Mouse (Mus musculus) lung, embryonic 16.5 days (tissue): ENCODE data around the gene Top3a. TPM values are rescaled to one million over a fixed set of nuclear protein-coding genes. Genes with fewer than 3 reads are reported as not detected.

Experiments used
- ATAC-seq: fragments of 200-750 bp; cut with Nextera tagmentation; 2 replicates; pipeline ENCODE4 v1.8.0; 2017; ENCODE audit warnings: low read depth, mild to moderate bottlenecking, moderate library complexity
- H3K27ac ChIP-seq: fragments of 300-500 bp; sonication (generic); 2 replicates; pipeline ENCODE4 v1.5.1; 2014; ENCODE audit warnings: mild to moderate bottlenecking, control low read depth, low read length
- H3K27me3 ChIP-seq: fragments of 300-500 bp; sonication (generic); 2 replicates; pipeline ENCODE4 v1.6.1; 2014; ENCODE audit warnings: low read depth, low read length, mixed read lengths; ENCODE audit not compliant: control insufficient read depth, insufficient read depth
- H3K36me3 ChIP-seq: fragments of 300-500 bp; sonication (generic); 2 replicates; pipeline ENCODE4 v1.6.1; 2014; ENCODE audit warnings: low read length; ENCODE audit not compliant: control insufficient read depth, insufficient read depth
- H3K4me1 ChIP-seq: fragments of 300-500 bp; sonication (generic); replicated peaks from 2 replicates; pipeline ENCODE4 v1.6.1; 2014; ENCODE audit warnings: low read length, mixed read lengths; ENCODE audit not compliant: control insufficient read depth, insufficient read depth
- H3K4me2 ChIP-seq: fragments of 300-500 bp; sonication (generic); 2 replicates; pipeline ENCODE4 v1.6.1; 2014; ENCODE audit warnings: low read depth, low read length, control low read depth
- H3K4me3 ChIP-seq: fragments of 300-500 bp; sonication (generic); 2 replicates; pipeline ENCODE4 v1.5.1; 2014; ENCODE audit warnings: mild to moderate bottlenecking, low read length, control low read depth
- H3K9ac ChIP-seq: fragments of 300-500 bp; sonication (generic); 2 replicates; pipeline ENCODE4 v1.6.1; 2014; ENCODE audit warnings: low read length, control low read depth
- H3K9me3 ChIP-seq: fragments of 300-500 bp; sonication (generic); 2 replicates; pipeline ENCODE4 v1.6.1; 2016; ENCODE audit warnings: low read length; ENCODE audit not compliant: control insufficient read depth
- WGBS: fragments of 180-500 bp; shearing (Covaris S2); extraction: QIAGEN DNeasy Blood & Tissue Kit; methylation state at CpG from one replicate; pipeline ENCODE4 v1.1.7; 2014; 5-methylcytosine and 5-hydroxymethylcytosine counted together
- polyA plus RNA-seq: library from polyadenylated mRNA; unstranded; fragments of >200 nt; fragmentation: Nextera tagmentation; extraction: Ambion mirVana; gene quantifications from 2 replicates; pipeline ENCODE4 v1.2.1, GENCODE M21; 2015

Top3a gene
- polyA plus RNA-seq, 1 experiment from 2014 or later, result 17.3 TPM

GRCm38 (mm10) chr11:60728260-60728761, 48.9 kb downstream of the Top3a start, which contains the start of gene Mief2:
Gene Mief2 (plus strand): TSS chr11:60728398.
- Histone ChIP-seq H3K4me3 (peak within 1 kb of the TSS; percentile 90), H3K36me3 (peaks cover 11% of the 10 kb centered on the region), H3K27me3 (no peaks in the 10 kb centered on the region), H3K4me1 (peaks cover 26% of the 10 kb centered on the region), H3K9ac (peak within 1 kb of the TSS; percentile 90), H3K4me2 (peak within 1 kb of the TSS; percentile 81), H3K27ac (peak within 1 kb of the TSS; percentile 84), H3K9me3 (no peaks in the 10 kb centered on the region)
- peak; percentile 93 for ATAC-seq
- WGBS, result under 1% methylated on average over 44 of the region's 44 CpGs

DNA sequence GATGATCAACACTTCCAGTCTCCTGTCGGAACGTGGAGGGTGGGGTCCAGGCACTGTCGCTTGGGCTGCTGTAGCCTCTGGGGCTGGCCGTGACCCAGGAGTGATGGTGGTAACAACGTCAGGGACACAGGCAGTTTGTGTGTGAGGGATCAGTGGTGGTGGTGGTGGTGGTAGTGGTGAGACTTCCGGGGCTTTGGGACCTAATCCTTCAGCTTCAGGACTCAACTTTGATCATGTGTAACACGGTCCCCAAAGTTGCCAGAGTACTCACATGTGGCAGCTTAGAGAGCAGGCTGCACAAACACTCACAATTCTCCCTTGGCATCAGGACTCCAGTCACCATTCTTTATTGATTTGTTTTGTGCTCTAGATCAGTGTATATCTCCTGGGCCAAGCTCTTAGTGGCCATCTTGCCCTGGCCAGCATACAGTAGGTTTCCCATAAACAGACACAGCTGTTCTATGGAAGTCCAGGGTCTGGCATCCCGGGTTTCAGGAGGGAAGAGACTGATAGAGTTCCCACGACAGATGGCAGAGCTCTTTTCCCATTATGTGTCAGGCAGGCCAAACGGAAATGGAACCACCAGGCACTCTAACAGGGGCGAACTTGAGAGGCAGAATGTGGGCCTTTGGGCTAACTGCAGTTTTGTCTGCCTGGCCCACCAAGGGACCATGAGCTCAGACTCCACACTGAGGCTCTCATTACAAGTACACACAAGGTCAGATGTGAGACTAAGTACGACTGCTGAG, 49.6 kb downstream of the Top3a start:
- ATAC-seq, result peak; percentile 0; the same call in 1 of the 2 replicates
- Histone ChIP-seq H3K36me3 (peaks cover 16% of the 10 kb centered on the region), H3K9me3 (no peaks in the 10 kb centered on the region), H3K27ac (peak overlapping the region; percentile 78), H3K4me1 (peaks cover 26% of the 10 kb centered on the region), H3K4me2 (peak overlapping the region; percentile 81), H3K27me3 (no peaks in the 10 kb centered on the region), H3K9ac (peak overlapping the region; percentile 90), H3K4me3 (peak overlapping the region; percentile 90)
- WGBS, result 4% methylated on average over 12 of the region's 12 CpGs

- H3K4me1 ChIP-seq, result peaks cover 26% of the 10 kb centered on the region
- H3K36me3 ChIP-seq, result peaks cover 22% of the 10 kb centered on the region
- under 1% methylated on average over 57 of the region's 71 CpGs for WGBS
Observed at GRCm38 (mm10) chr11:60726601-60727391, 50.4 kb downstream of the Top3a start, which contains the start of gene Flii. Gene Flii (minus strand): TSS chr11:60727263.

DNA sequence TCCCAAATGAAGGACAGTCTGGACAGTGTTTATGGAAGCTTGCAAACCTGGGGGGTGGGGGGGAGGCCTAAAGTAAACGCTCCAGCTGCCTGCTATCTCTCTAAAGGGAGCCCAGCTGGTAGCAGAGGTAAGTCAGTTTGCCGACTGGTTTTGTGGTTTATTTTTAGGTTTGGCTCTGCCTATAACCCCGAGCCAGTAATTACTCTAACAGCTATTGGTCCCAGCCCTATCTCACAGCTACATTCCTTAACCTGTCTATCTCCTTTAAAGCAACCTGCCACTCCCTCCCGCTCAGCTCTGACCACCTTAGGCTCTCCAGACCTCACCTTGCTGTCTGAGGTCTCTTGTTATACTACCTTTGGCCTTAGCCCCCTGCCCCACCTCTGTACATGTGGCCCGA, 57.9 kb downstream of the Top3a start:
- no peak overlapping the region for H3K9ac ChIP-seq
- no peaks in the 10 kb centered on the region for H3K4me1 ChIP-seq
- no peak overlapping the region for H3K4me2 ChIP-seq
- H3K36me3 ChIP-seq, result peaks cover 81% of the 10 kb centered on the region
- H3K27me3 ChIP-seq, result no peaks in the 10 kb centered on the region
- H3K9me3 ChIP-seq, result no peaks in the 10 kb centered on the region
- no peak for ATAC-seq
- no peak overlapping the region for H3K4me3 ChIP-seq
- no peak overlapping the region for H3K27ac ChIP-seq
- WGBS, result 63% methylated on average over 5 of the region's 5 CpGs

More at GRCm38 (mm10) chr11:60726601-60727391, 50.4 kb downstream of the Top3a start, which contains the start of gene Flii:
- Histone ChIP-seq H3K9me3 (no peaks in the 10 kb centered on the region), H3K9ac (peak within 1 kb of the TSS; percentile 90), H3K27me3 (no peaks in the 10 kb centered on the region), H3K27ac (peak within 1 kb of the TSS; percentile 78), H3K4me2 (peak within 1 kb of the TSS; percentile 81), H3K4me3 (peak within 1 kb of the TSS; percentile 90)
- ATAC-seq, result peak; percentile 85

- no peaks in the 10 kb centered on the region for H3K9me3 ChIP-seq
- peaks cover 78% of the 10 kb centered on the region for H3K36me3 ChIP-seq
- no peaks in the 10 kb centered on the region for H3K4me1 ChIP-seq
- 77% methylated on average over 5 of the region's 5 CpGs for WGBS
- H3K27ac ChIP-seq, result no peak overlapping the region
- no peak overlapping the region for H3K4me2 ChIP-seq
- H3K9ac ChIP-seq, result no peak overlapping the region
- no peak for ATAC-seq
- H3K27me3 ChIP-seq, result no peaks in the 10 kb centered on the region
- H3K4me3 ChIP-seq, result no peak overlapping the region
Observed at GRCm38 (mm10) chr11:60715833-60716232, 61.3 kb downstream of the Top3a start.

DNA sequence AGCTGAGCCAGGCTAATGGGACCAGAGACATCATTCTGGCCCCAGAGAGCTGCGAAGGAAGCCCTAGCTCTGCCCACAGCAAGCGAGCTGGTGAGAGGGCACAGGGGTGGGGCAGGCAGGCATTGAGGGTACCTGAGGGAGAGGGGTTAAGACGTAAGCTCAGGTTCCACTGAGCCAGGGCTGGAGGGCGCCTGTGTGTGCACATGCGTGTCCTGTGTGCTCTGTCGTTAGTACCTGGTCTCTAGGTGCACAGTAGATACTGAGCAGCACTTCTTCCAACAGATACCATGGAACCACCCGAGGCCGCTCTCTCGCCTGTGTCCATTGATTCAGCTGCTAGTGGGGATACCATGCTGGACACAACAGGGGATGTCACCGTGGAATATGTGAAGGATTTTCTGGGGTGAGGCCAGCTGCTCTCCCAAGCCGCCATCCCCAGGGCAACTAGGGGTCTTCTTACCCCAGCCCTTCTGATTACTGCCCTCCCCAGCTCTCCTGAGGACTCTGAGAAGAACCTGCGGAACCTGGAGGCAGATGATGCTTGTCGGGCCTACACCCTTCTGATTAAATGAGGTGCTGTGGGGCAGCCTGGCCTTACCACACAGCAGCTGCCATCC, 64.4 kb downstream of the Top3a start:
- no peak for ATAC-seq

GRCm38 (mm10) chr11:60712040-60712439, 65.1 kb downstream of the Top3a start:
- 90% methylated on average over 18 of the region's 18 CpGs for WGBS
- Histone ChIP-seq H3K4me2 (no peak overlapping the region), H3K27ac (no peak overlapping the region), H3K4me1 (peaks cover 3% of the 10 kb centered on the region; the same call in 1 of the 2 replicates), H3K4me3 (no peak overlapping the region), H3K27me3 (no peaks in the 10 kb centered on the region), H3K9ac (no peak overlapping the region), H3K9me3 (no peaks in the 10 kb centered on the region), H3K36me3 (peaks cover 75% of the 10 kb centered on the region)
- no peak for ATAC-seq

More for the DNA sequence above, 64.4 kb downstream of the Top3a start:
- H3K36me3 ChIP-seq, result peaks cover 75% of the 10 kb centered on the region
- no peak overlapping the region for H3K4me2 ChIP-seq
- no peaks in the 10 kb centered on the region for H3K27me3 ChIP-seq
- no peaks in the 10 kb centered on the region for H3K4me1 ChIP-seq
- no peak overlapping the region for H3K27ac ChIP-seq
- H3K9ac ChIP-seq, result no peak overlapping the region
- H3K4me3 ChIP-seq, result no peak overlapping the region
- WGBS, result 92% methylated on average over 13 of the region's 13 CpGs
- no peaks in the 10 kb centered on the region for H3K9me3 ChIP-seq

DNA sequence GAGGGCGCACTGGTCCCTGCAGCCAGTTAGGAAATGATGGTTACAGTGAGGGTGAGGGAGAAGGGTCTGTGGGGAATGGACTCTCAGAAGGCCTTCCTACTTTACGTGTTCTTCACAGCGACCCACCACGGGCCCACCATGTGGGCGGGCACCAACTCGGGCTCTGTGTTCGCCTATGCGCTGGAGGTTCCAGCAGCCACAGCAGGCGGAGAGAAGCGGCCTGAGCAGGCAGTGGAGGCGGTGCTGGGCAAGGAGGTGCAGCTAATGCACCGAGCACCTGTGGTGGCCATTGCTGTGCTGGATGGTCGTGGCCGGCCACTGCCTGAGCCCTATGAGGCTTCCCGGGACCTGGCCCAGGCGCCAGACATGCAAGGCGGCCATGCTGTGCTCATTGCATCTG, 65.9 kb downstream of the Top3a start:
- no peak overlapping the region for H3K27ac ChIP-seq
- no peak overlapping the region for H3K9ac ChIP-seq
- 90% methylated on average over 17 of the region's 17 CpGs for WGBS
- H3K9me3 ChIP-seq, result no peaks in the 10 kb centered on the region
- H3K4me3 ChIP-seq, result no peak overlapping the region
- H3K4me1 ChIP-seq, result peaks cover 3% of the 10 kb centered on the region; the same call in 1 of the 2 replicates
- no peak overlapping the region for H3K4me2 ChIP-seq
- H3K27me3 ChIP-seq, result no peaks in the 10 kb centered on the region
- H3K36me3 ChIP-seq, result peaks cover 75% of the 10 kb centered on the region
- no peak for ATAC-seq
